Mouse (Mus musculus) forebrain, embryonic 13.5 days (tissue): Measurements from ENCODE around the gene Nrbp1. TPM values are rescaled to one million over a fixed set of nuclear protein-coding genes. Genes with fewer than 3 reads are reported as not detected.
A peak's percentile ranks its signal among the peaks of the same experiment; 100 is the strongest.
"Not testable (repeated sequence)": the region's sequence is repeated elsewhere in the genome, so short reads cannot be mapped to it uniquely, and the experiment has no call there.

Source experiments
- ATAC-seq: fragments of 200-750 bp; cut with Nextera tagmentation; 2 replicates; pipeline ENCODE4 v1.8.0; 2017
- H3K27ac ChIP-seq: fragments of 300-500 bp; sonication (generic); 2 replicates; pipeline ENCODE4 v1.5.1; 2015; ENCODE audit warnings: inconsistent platforms, mild to moderate bottlenecking, moderate library complexity
- H3K27me3 ChIP-seq: fragments of 300-500 bp; sonication (generic); 2 replicates; pipeline ENCODE4 v1.6.1; 2015; ENCODE audit warnings: mild to moderate bottlenecking, inconsistent platforms
- H3K36me3 ChIP-seq: fragments of 300-500 bp; sonication (generic); 2 replicates; pipeline ENCODE4 v1.6.1; 2015; ENCODE audit warnings: mild to moderate bottlenecking, inconsistent platforms; ENCODE audit not compliant: poor library complexity, severe bottlenecking
- H3K4me1 ChIP-seq: fragments of 300-500 bp; sonication (generic); 2 replicates; pipeline ENCODE4 v1.6.1; 2015; ENCODE audit warnings: inconsistent platforms
- H3K4me2 ChIP-seq: fragments of 300-500 bp; sonication (generic); 2 replicates; pipeline ENCODE4 v1.6.1; 2015; ENCODE audit warnings: inconsistent platforms, mild to moderate bottlenecking, moderate library complexity
- H3K4me3 ChIP-seq: fragments of 300-500 bp; sonication (generic); 2 replicates; pipeline ENCODE4 v1.5.1; 2015; ENCODE audit warnings: mild to moderate bottlenecking, inconsistent platforms
- H3K9ac ChIP-seq: fragments of 300-500 bp; sonication (generic); 2 replicates; pipeline ENCODE4 v1.6.1; 2015; ENCODE audit warnings: mild to moderate bottlenecking, inconsistent platforms
- H3K9me3 ChIP-seq: fragments of 300-500 bp; sonication (generic); replicated peaks from 2 replicates; pipeline ENCODE4 v1.6.1; 2016; ENCODE audit warnings: inconsistent platforms
- WGBS: fragments of 180-500 bp; shearing (Covaris S2); methylation state at CpG from one replicate; pipeline ENCODE4 v1.1.7; 2015; 5-methylcytosine and 5-hydroxymethylcytosine counted together
- polyA plus RNA-seq: library from polyadenylated mRNA; unstranded; fragments of >200 nt; fragmentation: Nextera tagmentation; extraction: Ambion mirVana; gene quantifications from 2 replicates; pipeline ENCODE4 v1.2.1, GENCODE M21; 2015

Gene Nrbp1
- polyA plus RNA-seq, 1 experiment from 2014 or later, result 137 TPM

DNA sequence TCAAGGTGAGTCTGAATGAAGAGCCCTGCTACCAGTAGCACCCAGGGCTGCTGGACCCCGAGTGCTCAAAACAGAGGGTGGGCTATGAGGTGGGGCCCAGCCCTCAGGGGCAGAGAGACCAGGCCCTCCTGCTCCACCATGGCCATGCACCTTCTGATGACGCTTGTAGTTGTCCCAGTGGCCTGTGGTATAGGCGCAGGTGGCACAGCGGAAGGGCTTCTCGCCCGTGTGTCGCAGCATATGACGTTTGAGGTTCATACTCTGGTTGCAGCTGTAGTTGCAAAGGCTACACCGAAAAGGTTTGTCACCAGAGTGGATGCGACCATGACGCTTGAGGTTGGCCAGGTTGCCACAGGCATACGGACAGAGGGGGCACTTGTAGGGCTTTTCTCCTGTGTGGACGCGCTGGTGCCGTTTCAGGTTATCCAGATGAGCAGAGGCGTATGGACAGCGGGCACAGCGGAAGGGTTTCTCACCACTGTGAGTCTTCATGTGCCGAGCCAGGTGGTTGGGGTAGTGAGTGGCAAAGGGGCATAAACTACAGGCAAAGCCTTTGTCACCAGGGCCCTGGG lies 41.3 kb upstream of the Nrbp1 start:
- Histone ChIP-seq H3K36me3 (peaks cover 81% of the 10 kb centered on the region), H3K27ac (no peak overlapping the region), H3K4me3 (peak overlapping the region; percentile 1; the same call in 1 of the 2 replicates), H3K9ac (no peak overlapping the region), H3K4me1 (peaks cover 27% of the 10 kb centered on the region), H3K27me3 (no peaks in the 10 kb centered on the region), H3K9me3 (peaks cover 5% of the 10 kb centered on the region), H3K4me2 (no peak overlapping the region)
- WGBS, result 93% methylated on average over 19 of the region's 19 CpGs
- no peak for ATAC-seq

DNA sequence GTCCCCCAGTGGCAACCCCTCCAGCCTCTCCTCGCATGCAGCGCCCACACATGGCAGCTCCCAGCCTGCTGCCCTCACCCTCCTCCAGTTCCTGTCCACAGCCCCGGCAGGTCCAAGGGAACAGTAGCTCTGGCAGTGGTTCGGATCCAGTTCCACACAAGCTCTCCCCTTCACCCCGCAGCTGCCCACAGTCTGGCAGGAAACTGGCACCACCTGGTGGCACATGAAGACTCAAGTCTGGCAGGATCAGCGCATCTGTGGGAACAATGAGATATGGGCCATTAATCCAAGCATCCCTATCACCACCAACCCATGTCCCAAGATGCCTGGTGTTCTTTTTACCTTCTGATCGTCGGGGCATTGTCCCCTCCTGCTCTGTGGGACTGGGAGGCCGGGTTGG lies 40.8 kb upstream of the Nrbp1 start:
- 87% methylated on average over 9 of the region's 9 CpGs for WGBS
- peaks cover 24% of the 10 kb centered on the region for H3K4me1 ChIP-seq
- ATAC-seq, result no peak
- H3K9ac ChIP-seq, result no peak overlapping the region
- peaks cover 5% of the 10 kb centered on the region for H3K9me3 ChIP-seq
- H3K36me3 ChIP-seq, result peaks cover 81% of the 10 kb centered on the region
- H3K4me2 ChIP-seq, result no peak overlapping the region
- H3K27me3 ChIP-seq, result no peaks in the 10 kb centered on the region
- H3K27ac ChIP-seq, result no peak overlapping the region
- peak overlapping the region; percentile 3 for H3K4me3 ChIP-seq

DNA sequence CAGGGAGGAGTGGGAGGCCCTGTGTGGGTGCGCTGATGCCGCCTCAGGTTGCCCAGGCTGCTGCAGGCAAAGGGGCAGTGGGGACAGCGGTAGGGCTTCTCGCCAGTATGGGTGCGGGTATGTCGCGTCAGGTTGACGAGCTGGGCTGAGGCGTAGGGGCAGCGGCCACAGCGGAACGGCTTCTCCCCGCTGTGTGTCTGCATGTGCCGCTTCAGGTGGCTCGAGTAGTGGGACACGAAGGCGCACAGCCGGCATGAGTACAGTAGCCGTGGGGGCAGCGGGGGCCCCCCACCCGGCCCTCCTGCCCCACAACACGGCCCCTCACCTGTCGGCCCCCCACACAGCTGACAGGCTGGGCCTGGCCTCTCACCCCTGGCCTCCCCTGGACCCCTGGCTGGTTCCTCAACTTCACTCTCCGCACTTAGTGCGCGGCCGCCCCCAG lies 40.3 kb upstream of the Nrbp1 start:
- no peak for ATAC-seq
- no peaks in the 10 kb centered on the region for H3K27me3 ChIP-seq
- peaks cover 24% of the 10 kb centered on the region for H3K4me1 ChIP-seq
- no peak overlapping the region for H3K27ac ChIP-seq
- peak overlapping the region; percentile 26; the same call in 1 of the 2 replicates for H3K9ac ChIP-seq
- H3K4me3 ChIP-seq, result peak overlapping the region; percentile 3
- WGBS, result 92% methylated on average over 27 of the region's 27 CpGs
- H3K36me3 ChIP-seq, result peaks cover 81% of the 10 kb centered on the region
- peaks cover 5% of the 10 kb centered on the region for H3K9me3 ChIP-seq
- H3K4me2 ChIP-seq, result peak overlapping the region; percentile 82

DNA sequence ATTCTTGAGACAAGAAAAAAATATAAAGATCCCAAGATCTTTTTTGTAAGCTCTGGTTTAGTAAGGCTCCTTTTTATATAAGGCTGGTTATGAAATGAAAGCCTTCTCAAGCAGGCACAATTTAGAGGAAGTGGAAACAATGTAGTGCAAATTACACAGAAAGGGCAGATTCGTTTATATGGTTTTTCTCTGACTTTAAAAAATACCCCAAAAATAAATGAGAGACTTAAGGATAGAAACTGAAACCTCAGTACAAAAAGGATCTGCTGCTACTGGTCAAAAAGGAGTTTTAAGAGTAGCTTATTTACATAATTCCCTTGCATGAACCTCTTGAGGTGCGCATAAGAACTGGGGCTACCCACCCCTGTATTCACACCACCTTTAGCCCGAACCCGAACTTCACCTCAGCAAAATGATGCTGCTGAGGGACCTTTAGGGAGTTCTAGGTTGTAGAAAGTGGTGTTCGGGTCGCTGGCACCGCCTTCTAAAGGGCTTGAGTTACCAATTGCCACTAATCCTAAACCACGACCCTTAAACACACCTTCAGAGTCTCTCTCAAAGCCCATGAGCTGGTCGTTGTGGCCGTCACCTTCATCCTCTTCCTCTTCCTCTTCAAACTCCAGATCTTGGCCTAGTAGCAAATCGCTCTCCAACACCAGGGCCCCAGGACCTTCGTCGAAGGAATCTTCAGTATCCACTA lies 39.5 kb upstream of the Nrbp1 start:
- 19% methylated on average over 13 of the region's 13 CpGs for WGBS
- Histone ChIP-seq H3K9me3 (peaks cover 5% of the 10 kb centered on the region), H3K4me1 (peaks cover 24% of the 10 kb centered on the region), H3K36me3 (peaks cover 81% of the 10 kb centered on the region), H3K27ac (peak overlapping the region; percentile 79), H3K4me2 (peak overlapping the region; percentile 82), H3K27me3 (no peaks in the 10 kb centered on the region), H3K4me3 (peak overlapping the region; percentile 73), H3K9ac (peak overlapping the region; percentile 89)
- no peak for ATAC-seq

DNA sequence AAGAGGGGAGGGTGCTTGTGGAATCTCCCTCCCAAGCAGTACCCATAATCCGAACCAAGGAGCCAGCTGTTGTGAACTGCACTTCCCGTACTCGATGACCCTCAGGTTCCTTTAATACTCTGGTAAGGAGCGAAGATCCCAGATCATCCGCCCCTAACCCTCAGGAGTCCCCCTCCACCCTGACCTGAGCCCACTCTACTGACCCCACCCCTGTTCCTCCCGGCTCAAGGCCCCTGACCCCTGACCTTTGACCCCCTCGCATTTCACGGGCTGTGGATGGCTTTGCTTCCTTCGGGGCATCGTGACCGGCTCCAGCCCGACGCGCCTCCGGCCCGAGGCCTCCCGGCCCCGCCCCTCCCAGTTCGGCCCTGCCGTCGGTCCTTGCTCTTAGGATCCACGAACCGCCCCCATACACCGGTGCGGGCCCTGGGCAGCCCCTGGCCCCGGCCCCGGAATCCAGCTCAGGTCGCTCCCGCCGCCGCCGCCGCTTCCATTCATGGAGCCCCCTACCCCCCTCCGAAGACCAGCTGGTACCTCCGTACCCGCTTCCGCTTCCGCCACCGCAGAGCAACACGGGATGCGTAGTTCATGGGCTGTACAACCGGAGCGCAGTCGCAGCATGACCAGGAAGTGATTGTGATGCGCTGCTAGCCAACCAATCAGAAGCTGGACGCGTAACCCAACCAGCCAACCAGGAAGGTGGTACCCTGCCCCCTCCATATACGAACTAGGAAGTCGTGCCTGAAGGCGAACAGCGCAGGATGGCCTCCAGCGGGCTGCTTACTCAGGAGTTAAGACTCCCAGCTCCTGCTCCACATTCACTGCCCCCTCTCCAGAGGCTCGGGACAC lies 38.7 kb upstream of the Nrbp1 start, which contains the start of gene Zfp513:
Gene Zfp513, minus strand, starts transcription at position 562 of the 849 bp plus-strand sequence.
- H3K4me2 ChIP-seq, result peak within 1 kb of the TSS; percentile 82
- H3K9ac ChIP-seq, result peak within 1 kb of the TSS; percentile 89
- peak within 1 kb of the TSS; percentile 73 for H3K4me3 ChIP-seq
- peak; percentile 97 for ATAC-seq
- H3K27me3 ChIP-seq, result no peaks in the 10 kb centered on the region
- WGBS, result under 1% methylated on average over 53 of the region's 53 CpGs
- peaks cover 5% of the 10 kb centered on the region for H3K9me3 ChIP-seq
- peaks cover 24% of the 10 kb centered on the region for H3K4me1 ChIP-seq
- peaks cover 80% of the 10 kb centered on the region for H3K36me3 ChIP-seq
- H3K27ac ChIP-seq, result peak within 1 kb of the TSS; percentile 82

DNA sequence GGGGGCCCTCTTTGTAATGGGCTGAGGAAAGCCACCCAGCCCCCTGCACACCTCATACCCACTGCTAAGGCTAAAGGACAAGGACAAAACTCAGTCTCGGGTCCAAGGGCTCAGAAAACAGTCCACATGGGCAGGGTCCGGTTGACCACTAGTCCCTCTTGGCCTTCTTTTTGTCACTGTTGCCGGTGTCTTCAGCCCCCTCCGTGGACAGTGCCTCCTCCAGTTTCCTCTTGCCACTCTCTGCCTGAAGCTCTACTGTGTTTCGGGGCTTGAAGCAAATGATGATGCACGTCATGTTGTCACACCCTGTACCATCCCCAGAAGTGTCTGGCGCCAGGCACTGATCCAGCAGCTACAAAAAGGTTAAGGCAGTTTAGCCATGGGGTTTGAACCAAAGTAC lies 37.7 kb upstream of the Nrbp1 start:
- peak overlapping the region; percentile 82 for H3K27ac ChIP-seq
- H3K36me3 ChIP-seq, result peaks cover 80% of the 10 kb centered on the region
- H3K27me3 ChIP-seq, result no peaks in the 10 kb centered on the region
- WGBS, result 83% methylated on average over 7 of the region's 7 CpGs
- no peak for ATAC-seq
- peak overlapping the region; percentile 61 for H3K9ac ChIP-seq
- H3K4me1 ChIP-seq, result peaks cover 24% of the 10 kb centered on the region
- peak overlapping the region; percentile 73 for H3K4me3 ChIP-seq
- H3K4me2 ChIP-seq, result peak overlapping the region; percentile 70
- H3K9me3 ChIP-seq, result peaks cover 5% of the 10 kb centered on the region

DNA sequence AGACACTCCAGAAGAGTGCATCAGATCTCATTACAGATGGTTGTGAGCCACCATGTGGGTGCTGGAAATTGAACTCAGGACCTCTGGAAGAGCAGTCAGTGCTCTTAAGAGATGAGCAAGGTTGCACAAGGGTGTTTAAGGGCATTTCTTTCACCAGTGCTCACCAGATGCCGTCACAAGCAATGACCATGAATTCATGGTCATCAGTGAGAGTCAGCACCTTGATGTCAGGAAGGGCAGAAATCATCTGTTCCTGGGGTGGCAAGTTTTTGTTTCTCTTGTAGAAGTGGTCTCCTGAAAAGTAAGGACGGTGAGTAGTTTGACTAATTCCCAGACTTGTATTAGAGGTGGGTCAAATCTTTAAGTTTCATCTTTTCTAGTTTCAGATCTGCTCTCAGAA lies 36.8 kb upstream of the Nrbp1 start:
- Histone ChIP-seq H3K4me2 (no peak overlapping the region), H3K4me1 (peaks cover 24% of the 10 kb centered on the region), H3K27me3 (no peaks in the 10 kb centered on the region), H3K27ac (no peak overlapping the region), H3K9me3 (peaks cover 5% of the 10 kb centered on the region), H3K9ac (no peak overlapping the region), H3K36me3 (peaks cover 71% of the 10 kb centered on the region), H3K4me3 (no peak overlapping the region)
- 86% methylated on average over 2 of the region's 2 CpGs for WGBS
- no peak for ATAC-seq

DNA sequence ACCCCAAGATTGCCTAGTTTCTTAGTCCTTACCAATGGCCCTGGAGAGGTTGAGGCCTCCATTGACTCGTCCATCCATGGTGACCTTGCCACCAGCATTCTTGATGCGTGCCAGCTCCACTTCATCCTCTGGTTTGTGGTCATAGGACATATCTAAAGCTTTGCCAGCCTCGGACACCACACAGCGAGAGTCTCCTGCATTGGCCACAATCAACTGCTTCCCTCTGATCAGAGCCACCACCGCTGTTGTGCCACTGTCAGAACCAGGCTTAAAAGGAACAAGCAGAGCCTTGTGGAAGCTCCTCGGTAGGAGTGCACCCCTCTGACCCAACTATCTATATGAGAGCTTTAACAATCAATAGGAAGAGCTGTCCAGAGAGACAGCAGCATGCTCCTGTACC lies 36.2 kb upstream of the Nrbp1 start:
- over 99% methylated on average over 6 of the region's 6 CpGs for WGBS
- no peak overlapping the region for H3K4me2 ChIP-seq

DNA sequence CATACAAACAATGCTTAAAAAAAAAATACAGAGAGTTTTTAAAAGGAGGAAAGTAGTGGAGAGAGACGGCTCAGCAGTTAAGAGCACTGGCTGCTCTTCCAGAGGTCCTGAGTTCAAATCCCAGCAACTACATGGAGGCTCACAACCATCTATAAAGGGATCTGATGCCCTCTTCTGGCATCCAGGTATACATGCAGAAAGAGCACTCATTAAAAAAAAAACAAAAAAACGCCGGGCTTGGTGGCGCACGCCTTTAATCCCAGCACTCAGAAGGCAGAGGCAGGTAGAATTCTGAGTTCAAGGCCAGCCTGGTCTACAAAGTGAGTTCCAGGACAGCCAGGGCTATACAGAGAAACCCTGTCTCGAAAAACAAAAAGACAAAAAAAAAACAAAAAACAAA lies 24.1 kb upstream of the Nrbp1 start:
- H3K27me3 ChIP-seq, H3K36me3 ChIP-seq, H3K4me3 ChIP-seq, ATAC-seq, H3K4me2 ChIP-seq, H3K9me3 ChIP-seq, H3K27ac ChIP-seq, H3K9ac ChIP-seq: not testable (repeated sequence)
- H3K4me1 ChIP-seq, result peaks cover 18% of the 10 kb centered on the region
- 96% methylated on average over 6 of the region's 6 CpGs for WGBS

More for the DNA sequence above, 36.2 kb upstream of the Nrbp1 start:
- Histone ChIP-seq H3K27ac (no peak overlapping the region), H3K4me3 (no peak overlapping the region), H3K36me3 (peaks cover 66% of the 10 kb centered on the region), H3K9ac (no peak overlapping the region), H3K27me3 (no peaks in the 10 kb centered on the region), H3K9me3 (peaks cover 5% of the 10 kb centered on the region), H3K4me1 (peaks cover 24% of the 10 kb centered on the region)
- ATAC-seq, result no peak

DNA sequence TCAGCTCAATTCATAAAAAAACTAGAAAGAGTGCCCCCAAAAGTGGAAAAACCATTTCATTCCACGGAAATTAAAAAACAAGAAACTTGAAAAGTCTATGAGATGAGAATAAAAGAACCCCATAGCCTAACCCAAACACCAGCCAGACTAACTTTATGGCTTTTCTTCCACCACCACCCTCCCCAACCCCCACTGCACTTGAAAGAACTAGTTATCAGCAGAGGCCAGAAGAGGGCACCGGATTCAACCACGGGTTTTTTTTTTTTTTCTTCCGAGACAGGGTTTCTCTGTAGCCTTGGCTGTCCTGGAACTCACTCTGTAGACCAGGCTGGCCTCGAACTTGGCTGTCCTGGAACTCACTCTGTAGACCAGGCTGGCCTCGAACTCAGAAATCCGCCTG lies 22.4 kb upstream of the Nrbp1 start:
- Histone ChIP-seq H3K4me2 (peak overlapping the region; percentile 79; the same call in 1 of the 2 replicates), H3K4me1 (peaks cover 18% of the 10 kb centered on the region), H3K36me3 (no peaks in the 10 kb centered on the region), H3K4me3 (no peak overlapping the region), H3K27ac (no peak overlapping the region), H3K9ac (no peak overlapping the region), H3K27me3 (no peaks in the 10 kb centered on the region), H3K9me3 (no peaks in the 10 kb centered on the region)
- no peak for ATAC-seq
- WGBS, result 69% methylated on average over 7 of the region's 7 CpGs

DNA sequence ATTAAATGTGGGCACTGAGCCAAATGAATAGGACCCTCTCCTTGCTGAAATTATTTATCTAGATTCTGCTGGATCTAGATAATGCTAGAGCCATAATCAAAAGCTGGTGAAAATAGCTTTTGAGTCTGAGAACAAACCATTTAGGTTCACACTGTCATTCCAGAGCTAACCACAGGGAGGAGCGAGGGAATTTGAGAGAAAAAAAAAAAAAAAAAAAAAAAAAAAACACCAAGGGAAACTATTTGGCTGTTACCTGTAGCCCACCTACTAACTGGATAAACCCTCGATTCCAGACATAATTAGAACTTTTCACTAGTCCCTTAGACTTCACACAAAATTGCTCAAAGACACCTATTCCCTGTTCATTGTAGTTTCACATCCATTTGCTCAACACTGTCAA lies 21.6 kb upstream of the Nrbp1 start:
- H3K4me3 ChIP-seq, result peak overlapping the region; percentile 90
- no peaks in the 10 kb centered on the region for H3K36me3 ChIP-seq
- peaks cover 18% of the 10 kb centered on the region for H3K4me1 ChIP-seq
- peak overlapping the region; percentile 79 for H3K4me2 ChIP-seq
- no peaks in the 10 kb centered on the region for H3K9me3 ChIP-seq
- 2% methylated on average over 2 of the region's 2 CpGs for WGBS
- no peak overlapping the region; the same call in 1 of the 2 replicates for H3K9ac ChIP-seq
- no peak overlapping the region for H3K27ac ChIP-seq
- no peak for ATAC-seq
- H3K27me3 ChIP-seq, result no peaks in the 10 kb centered on the region

DNA sequence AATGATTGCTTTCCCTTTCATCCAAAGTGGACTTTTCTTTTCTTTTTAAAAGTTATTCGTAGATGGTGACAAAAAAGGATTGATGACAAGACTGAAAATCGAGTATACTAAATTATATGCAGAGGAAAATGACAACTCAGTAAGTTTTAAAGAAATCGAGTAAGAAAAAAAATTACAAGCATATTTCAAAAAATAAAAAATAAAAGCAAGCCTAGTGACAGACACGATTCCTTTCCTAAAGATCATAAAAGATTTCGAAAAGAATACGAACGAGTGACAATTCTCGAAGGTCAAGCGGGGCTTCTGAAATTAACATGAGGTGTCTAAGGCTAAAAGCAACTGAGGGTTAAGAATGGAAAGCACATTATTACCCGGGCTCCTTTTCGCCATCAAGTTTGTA lies 21.2 kb upstream of the Nrbp1 start:
- 2% methylated on average over 11 of the region's 11 CpGs for WGBS
- Histone ChIP-seq H3K27ac (peak overlapping the region; percentile 87), H3K4me3 (peak overlapping the region; percentile 90), H3K27me3 (no peaks in the 10 kb centered on the region), H3K4me1 (peaks cover 18% of the 10 kb centered on the region), H3K36me3 (no peaks in the 10 kb centered on the region), H3K9me3 (no peaks in the 10 kb centered on the region), H3K9ac (peak overlapping the region; percentile 92), H3K4me2 (peak overlapping the region; percentile 79)
- no peak for ATAC-seq
